Mouse (Mus musculus) v-Abl transformed pro-B cells (cell line): ENCODE results near the gene Kif11.

Experiments used
- in situ Hi-C, 2 experiments: fragments of 400-800 bp; cut with MboI; formaldehyde crosslinking; loops; one replicate each; pipeline ENCODE4 v1.15.1; 2025; ENCODE audit not compliant: unreplicated experiment in 2 of 2

Kif11 gene

DNA sequence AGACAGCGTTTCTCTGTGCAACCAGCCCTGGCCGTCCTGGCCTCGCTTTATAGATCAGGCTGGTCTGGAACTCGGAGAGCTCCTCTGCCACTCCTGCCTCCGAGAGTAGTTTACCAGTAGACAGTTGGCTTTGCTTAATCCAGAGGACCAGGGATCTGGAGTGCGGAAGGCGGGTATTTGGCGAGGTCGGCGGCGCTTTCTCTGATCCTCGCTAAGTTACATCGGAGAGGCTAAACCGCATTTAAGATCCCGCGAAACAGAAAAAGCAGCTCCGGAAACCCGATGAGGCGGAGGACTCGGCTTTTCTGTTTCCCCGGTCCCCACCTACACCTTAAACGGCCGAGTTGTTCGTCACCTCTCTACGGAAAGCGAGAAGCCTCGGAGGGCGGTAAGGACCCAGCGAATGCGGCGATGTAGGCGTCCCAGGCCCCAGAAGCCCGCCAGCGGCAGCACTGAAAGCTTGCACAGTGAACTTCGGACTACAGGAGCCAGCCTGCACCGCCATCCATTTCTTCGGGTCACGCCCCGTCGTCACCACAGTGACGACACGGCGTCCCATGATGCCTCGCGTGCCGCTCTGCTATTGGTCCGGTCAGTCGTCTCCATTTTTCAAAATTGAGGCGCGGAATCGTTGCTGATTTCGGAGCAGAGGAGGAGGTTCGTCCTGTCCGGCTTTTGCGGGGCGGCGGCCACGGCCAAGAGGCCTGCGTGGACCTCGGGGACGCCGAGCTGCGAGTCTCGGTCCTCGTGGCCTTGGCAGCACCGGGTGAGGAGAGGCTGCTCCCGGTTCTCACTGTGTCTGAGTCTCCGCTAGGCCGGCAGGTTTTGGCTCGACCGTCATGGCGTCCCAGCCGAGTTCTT lies at the start of gene Kif11:
TSS of gene Kif11 (plus strand) at position 649 of the 861 bp plus-strand sequence.
- in situ Hi-C loops, result no loop called here

DNA sequence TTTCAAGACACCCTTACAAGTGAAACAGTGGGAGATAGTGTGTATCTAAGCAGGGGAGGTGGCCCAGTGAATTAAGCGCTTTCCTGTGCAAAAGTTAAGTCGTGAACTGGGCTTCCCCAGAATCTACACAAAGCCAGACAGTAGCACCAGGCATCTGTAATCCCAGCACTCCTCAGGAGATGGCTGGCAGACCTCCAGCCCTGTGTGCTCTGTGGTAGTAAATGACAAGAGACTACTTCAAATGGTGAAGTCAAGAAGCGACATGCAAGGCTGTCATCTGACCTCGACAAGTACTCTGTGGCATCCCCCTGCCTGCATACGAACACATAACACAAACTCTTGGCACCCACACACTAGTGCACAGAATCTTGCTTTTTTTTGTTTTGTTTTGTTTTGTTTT lies 49.0 kb upstream of the Kif11 start:
- in situ Hi-C loops, result no loop called here

DNA sequence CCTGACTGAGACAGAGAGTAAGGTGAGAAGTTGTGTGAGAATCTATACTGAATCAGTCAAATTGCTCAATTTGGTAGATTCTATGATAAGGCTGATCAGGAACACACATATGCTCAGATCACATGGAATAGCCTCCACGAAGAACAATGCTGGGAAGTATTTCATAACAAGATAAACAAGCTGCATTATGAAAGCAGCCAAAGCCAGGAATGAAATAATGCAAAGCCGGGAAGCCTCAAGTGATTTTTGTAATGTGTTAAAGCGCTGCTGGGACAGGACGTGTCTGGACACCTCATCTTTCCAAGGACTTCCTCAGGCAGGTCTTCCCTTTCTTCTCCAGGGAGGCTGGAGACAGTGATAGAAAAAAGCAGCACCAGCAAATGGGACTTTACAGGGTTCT lies 43.5 kb upstream of the Kif11 start:
- in situ Hi-C loops, result no loop called here

DNA sequence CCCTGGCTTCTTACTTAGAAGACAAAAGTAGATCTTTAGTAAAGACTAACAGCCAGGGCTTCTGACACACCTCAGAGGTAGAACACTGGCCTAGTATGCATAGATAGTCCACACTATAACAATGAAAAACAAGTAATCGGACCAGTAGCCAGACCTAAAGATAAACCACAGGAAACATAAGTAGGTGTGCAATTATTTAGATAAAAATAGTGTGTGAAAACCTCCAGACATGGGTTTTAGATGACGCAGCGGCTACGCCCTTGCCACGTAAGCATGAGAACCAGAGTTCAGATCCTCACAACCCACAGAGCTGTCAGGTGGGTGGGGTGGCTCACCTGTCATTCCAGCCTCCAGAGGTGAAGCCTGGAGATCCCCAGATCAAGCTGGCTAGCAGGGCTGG lies 42.8 kb upstream of the Kif11 start:
- in situ Hi-C loops, result no loop called here

DNA sequence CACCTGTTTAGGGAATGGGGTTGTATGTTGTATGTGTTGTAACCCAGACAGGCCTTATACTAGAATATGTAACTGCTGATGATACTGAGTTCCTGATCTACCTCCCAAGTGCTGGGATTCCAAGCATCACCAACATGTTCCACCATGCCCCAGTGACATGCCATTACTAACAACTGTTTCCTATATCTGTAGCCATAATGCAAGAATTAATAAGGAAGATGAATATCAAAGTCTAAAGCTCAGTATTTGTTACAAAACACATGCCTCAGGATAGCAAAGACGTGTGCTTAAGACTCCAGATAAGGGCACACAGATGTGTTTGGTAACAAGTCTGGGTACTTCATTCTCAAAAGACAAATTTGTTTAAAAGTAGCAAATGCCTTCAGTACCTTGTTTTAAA lies 40.8 kb upstream of the Kif11 start:
- in situ Hi-C loops, result no loop called here

DNA sequence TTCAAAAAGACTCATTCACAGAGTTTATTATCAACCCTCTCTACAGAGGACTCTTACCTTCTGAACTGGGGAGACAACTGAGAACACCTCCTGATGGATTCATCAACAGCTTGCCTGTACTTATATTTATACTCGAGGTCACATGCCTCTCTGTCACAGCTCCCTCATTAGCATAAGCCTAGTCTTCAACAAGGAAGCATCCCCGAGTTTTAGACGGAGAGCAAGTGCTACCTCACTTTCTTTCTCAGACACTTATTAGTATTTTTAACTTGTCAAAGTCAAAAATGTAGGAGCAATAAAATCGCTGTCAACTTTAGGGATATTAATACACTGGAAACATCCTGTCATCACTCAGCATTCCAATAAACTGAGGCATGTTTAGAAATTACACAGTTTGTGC lies 38.5 kb upstream of the Kif11 start, which contains the start of gene Ide:
TSS of gene Ide (minus strand) at position 101 of the 400 bp plus-strand sequence.
- in situ Hi-C loops, result no loop called here

DNA sequence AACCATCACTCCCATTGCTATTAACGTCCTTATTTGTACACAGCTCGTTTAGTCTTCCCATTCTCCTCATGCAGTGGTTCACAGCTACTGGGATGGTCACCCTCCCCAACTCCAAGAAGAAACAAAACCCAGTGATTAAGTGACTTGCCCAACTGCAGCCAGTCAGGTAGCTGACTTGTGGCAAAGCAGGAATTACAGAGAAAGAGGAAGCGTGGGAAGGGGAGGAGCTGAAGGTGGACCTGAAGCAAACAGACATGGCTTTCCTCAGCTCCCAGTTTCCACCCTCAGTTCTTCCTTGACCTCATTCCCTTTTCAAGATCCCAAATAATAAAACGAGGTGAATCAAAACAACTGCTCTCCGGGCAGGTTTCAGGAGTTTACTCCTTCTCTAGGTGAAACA lies 35.7 kb upstream of the Kif11 start:
- in situ Hi-C loops, result no loop called here

DNA sequence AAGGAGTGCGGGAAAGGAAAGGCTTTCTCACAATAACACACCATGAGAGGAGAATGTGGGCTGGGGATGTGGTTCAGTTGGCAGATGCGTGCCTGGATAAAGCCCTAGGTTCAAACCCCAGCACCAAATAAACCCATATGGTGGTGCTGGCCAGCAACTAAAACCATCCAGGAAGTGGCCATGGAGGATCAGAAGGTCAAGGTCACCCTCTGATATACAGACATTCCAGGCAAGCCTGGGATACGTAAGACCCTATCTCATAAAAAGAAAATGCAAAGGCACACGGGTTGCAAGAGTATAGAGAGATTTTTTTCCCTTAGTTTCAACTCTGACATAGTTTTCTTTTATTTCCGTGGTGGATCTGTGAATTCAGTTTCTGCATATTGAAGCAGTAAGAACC lies 35.3 kb upstream of the Kif11 start:
- in situ Hi-C loops, result no loop called here

DNA sequence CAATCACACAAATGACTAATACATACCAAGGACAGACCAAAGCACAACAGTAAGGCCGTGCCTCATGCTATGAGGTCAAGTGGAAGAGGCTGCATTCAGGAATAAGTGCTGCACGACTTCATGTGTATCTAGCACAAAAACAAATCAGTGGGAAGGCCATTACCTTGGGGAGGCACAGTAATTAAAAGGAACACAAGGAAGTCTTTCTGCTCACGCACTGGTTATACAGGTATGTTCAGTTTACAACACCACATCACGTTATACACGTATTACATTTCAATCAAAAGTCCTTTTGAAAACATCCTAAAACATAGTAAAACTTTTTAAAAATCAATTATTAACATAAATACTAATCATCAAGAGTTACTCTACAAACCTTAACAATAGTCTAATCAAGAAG lies 32.3 kb upstream of the Kif11 start:
- in situ Hi-C loops, result no loop called here

DNA sequence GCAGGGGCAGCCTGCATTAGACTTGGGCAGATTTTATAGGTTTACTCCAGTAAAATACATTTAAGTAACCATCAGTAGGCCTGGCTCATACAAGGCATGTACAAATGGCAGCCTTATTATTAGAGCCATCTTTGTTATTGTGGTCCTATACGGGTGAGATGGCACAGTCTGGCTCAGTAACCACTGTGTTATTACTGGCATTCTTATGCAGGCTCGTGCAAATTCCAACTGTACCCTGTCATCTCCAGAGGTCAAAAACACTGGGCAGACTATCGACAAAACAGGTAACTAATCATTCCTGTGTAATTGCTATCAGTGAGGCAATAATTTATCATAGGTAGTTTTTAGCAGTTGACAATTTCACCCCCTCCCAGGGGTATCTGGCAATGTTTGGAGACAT lies 29.9 kb upstream of the Kif11 start:
- in situ Hi-C loops, result no loop called here

DNA sequence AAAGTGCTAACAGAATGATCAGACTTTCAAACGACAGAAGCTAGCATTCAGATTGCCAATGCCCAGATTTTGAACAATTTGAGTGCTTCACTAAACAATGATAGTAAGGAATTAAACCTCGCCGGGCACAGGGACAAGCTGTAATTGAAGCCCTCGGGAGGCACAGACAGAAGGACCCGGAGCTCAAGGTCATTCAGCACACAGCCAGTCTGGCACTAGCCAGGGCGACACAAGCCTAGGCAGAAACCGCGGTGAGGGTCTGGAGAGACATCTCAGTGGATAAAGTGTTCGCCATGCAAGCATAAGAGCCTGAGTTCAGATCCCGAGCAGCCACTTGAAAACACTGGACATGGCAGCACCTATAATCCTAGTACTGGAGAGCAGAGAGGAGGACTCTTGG lies 27.9 kb upstream of the Kif11 start:
- in situ Hi-C loops, result no loop called here

DNA sequence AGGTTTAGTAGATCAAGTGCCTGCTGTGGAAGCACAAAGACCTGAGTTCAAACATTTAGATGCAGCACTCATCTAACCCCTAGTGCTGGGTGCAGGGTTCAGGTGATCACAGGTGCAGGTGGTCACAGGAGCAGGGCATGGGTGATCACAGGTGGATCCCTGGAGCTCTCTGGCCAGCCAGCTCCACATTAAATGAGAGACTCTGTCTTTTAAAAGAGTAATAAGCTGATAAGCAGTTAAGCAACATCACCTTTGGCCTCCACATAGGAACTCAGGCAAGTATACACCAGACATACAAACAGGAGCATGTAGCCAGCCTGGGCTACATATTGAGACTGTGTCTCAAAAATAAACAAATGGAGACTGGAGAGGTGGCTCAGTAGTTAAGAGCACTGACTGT lies 27.3 kb upstream of the Kif11 start:
- in situ Hi-C loops, result no loop called here

DNA sequence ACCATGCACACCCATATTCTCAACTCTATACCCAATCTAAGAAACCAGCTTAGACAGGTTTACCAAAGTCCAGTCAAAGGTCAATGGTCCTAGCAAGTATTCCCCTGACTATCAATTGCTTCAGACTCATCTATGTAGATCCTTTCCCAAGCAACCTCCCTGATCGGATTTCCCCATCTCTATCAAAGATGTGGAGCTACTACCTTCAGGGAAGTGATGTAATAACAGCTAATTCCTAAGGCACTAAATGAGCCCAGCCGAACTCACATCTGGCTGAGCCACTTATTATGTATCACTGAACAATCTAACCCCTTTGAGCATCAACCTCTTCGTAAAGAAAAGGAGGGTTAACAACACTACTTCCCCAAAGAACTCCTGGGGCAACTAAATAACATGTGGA lies 23.4 kb upstream of the Kif11 start:
- in situ Hi-C loops, result no loop called here

DNA sequence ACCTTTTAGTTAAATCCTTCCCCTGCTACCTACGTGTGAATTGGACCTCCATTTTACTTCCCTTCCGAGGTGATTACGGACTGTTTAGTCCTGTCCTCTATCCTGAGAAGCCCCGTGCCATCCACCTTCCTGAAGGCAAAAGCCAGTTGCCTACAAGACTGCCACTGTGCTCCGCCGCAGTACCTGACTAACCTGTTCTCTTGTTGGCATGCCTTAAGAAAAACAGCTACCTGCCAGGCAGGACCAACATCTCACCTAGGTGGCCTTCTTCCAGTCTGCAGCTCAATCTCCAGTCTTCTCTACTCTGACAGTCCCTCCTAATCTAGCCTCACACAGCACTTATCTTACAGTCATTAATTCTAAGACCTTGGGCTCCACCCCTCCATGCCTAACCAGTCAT lies 22.9 kb upstream of the Kif11 start:
- in situ Hi-C loops, result no loop called here

DNA sequence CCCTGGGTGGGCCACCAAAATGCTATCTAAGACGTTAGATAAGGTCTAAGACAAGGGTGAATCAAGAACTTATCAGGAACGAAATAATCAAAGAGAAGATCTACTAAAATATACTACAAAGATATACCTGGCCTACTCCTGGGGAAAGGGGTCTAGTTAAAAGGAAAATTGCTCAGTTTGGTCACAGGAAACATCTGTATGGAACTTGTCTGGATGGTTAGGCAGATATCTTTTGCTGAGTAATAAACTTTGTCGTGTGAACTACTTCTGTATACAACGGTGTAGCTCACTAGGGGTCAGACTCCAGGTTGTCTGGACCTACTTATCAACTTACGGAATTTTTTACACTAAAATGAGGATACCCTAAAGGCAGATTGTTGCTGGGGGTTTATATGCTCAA lies 16.2 kb upstream of the Kif11 start:
- in situ Hi-C loops, result no loop called here

DNA sequence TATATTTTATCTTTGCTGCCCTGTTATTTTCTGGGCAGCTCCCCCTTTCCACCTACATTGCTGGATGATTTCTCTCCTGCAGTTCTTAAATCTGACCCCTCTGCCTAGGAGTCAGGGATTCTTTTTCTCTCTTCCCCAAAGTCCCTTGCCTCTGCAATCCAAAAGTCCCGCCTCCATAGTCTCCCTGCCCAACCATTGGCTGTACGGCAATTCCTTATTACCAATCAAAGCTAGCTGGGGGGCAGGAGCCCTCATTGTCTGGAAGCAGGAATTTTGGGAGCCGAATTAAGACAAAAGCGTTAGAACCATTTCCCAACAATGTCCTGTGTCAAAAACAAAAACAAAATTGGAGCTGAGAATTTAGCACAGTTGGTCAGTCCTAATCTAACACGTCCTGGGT lies 13.7 kb upstream of the Kif11 start:
- in situ Hi-C loops, result no loop called here

DNA sequence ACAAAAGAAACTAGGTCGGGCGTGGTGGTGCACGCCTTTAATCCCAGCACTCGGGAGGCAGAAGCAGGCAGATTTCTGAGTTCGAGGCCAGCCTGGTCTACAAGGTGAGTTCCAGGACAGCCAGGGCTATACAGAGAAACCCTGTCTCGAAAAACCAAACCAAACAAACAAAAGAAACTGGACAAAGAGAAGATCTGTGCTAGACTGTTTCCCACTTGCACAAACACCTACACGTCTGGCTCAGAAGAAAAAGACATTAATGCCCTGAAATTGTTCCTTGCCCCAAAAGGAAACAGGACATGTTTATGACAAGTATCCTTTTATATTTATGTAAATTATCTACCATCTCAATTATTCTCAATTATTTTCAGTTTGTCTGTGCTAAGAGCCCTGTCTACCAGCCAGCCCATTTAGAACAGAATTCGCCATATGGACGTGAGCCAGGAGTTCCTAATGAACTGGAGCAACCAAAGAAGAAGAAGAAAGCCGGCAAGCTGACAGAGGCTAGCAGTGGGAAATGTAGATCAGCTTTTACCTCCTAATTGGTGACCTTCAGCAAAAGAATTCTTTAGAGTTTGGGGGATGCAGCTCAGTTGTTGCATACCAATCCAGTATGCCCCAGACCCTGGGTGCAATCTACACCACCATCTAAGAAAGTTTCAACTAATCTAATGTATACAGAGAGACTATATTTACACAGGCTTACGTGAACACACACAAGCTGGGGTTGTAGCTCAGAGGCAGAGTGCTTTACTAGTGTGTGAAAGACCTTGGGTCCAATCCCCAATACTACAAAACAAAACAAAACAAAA lies 12.9 kb upstream of the Kif11 start:
- in situ Hi-C loops, result no loop called here

DNA sequence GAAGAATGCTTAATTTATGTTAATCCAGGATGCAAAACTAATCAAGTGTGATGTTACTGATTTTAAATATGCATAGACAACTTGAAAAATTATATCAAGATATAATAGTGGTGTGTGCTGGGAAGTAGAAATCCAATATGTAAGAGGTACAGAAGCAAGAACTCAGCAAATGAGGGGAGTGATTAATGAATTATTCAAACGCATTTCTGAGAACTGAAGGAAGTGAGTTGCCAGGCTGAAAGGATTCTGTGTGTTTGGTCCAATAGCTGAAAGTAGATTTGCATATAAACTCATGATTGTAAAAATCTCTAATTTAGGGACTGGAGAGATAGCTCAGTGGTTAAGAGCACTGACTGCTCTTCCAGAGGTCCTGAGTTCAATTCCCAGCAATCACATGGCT lies 7.2 kb upstream of the Kif11 start:
- in situ Hi-C loops, result no loop called here

DNA sequence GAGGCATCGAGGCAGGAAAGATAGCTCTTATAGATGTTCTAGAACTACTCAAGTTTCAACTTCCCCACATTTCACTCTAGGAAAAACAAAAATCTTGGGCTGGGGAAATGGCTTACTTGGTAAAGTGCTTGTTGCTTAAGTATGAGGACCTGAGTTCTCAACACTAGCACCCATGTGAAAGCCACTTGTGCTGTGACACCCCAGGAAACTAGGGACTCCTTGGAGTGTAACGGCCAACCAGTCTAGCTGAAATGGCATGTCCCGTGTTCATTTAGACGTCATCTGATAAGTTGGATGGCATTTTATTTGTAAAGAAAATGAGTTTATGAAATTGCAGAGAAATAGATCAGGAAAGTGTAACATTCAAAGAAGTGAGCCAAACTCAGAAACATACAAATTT lies 6.3 kb upstream of the Kif11 start:
- in situ Hi-C loops, result no loop called here

DNA sequence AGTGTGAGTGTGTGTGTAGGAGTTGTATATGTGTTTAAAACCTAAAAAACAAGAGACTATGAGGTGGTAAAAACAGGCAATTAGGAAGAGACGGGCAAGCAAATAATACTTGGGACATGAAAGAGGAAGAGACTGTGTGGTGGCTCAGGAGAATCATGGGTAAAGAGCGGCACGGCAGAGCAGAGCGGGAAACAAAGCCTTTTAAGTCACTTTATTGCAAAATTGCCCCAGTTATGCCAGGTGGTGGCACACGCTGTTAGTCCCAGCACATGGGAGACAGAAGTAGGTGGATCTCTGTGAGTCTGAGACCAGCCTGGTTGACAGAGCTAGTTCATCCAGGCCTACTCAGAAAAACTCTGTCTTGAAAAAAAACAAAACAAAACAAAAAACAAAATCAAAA lies 5.8 kb upstream of the Kif11 start:
- in situ Hi-C loops, result no loop called here

DNA sequence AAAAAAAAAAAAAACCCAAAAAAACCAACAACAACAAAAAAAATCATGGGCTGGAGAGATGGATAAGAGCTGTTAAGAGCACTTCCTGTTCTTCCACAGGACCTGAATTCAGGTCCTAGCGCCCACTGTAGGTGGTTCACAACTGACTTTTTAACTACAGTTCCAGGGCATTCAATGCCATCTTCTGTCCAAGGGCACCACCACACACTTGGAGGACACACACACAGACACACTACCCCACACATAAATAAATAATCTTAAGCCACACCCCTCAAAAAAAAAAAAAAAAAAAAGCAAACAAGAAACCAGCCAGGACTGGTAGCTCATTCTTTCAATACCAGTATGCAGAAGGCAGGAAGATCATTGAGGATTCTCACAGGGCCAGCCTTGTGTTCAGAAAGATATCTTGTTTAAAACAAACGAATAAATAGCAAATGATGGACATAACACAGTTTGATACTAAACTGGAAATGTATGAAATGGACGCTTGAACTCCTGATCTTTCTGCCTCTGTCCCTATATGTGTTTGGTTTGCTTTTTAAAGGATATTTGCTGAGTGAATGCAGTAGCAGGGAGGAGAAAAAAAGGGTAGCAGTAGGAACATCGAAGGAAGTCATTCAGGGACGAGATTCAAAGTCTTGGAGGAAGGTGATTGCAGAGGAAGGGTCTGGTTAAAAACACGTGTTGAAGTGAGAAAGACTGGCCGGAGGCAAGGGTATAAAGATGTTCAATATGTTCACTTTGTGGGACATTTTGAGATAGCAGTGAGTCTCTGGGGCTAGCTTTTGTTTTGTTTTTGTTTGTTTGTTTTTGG lies 1.1 kb upstream of the Kif11 start:
- in situ Hi-C loops, result no loop called here
